Mouse (Mus musculus): Measurements from ENCODE around the gene Pgghg.
"Not testable (repeated sequence)": the region's sequence is repeated elsewhere in the genome, so short reads cannot be mapped to it uniquely, and the experiment has no call there.

The Pgghg gene

DNA sequence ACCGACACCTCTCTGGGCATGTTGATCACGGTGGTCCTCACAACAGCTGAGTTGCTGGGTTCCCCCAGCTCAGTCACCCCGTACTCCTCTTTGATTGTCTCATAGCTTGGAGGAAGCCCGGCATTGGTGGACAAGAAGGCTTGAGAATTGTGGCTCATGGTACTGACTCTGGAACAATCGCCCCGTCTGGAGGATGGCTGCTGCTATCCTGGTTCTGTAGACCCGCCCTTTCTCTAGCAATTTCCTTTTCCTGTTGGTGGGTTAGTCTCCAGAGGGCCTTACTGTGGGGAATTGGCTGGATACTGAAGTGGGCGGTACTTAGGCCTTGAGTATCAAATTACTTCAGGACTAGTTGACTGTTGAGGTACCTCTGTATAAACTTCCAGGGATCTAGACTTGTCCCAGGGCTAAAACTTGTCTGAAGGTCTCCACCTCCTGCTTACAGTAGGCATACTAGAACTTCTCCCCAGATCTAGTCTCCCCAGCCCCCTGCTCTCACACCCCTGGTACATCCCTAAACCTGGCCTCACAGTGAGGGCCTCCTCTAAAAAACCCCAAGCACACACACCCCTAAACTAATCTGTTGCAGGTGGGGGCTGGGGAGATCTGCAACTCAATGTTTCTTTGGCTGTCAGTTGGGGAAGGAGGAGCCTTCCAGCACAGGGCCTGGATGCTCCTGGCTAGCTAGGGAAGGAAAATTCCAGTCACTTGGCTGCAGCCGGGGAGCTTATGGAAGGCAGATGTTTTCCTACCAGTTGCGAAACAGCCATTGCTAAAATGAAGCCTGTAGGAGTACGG, 14.8 kb downstream of the Pgghg start, which contains the start of the genes Gm45717 and Ifitm2:
Gene Gm45717 (minus strand): TSS at position 180 of the 798 bp plus-strand sequence.
Gene Ifitm2 (minus strand): TSS at position 230 of the 798 bp plus-strand sequence.
- peak; percentile 40 for DNase-seq (ENCODE audit: low read depth, low spot score)

DNA sequence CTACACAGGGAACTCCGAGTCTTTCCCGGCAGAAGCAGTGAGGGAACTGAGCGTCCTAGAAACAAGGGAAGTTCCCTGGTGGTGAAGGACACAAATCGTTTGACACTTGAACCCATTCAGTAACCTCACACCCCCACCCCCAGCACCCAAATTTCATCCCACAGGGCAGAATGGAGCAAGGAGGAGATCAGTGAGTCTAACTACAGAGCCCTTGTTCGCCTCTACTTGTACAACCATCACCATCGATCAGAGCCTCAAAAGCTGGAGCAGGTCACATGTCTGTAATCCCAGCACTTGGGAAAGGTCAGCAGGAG, 15.3 kb downstream of the Pgghg start:
- DNase-seq (ENCODE audit: low read depth, low spot score), result no peak

DNA sequence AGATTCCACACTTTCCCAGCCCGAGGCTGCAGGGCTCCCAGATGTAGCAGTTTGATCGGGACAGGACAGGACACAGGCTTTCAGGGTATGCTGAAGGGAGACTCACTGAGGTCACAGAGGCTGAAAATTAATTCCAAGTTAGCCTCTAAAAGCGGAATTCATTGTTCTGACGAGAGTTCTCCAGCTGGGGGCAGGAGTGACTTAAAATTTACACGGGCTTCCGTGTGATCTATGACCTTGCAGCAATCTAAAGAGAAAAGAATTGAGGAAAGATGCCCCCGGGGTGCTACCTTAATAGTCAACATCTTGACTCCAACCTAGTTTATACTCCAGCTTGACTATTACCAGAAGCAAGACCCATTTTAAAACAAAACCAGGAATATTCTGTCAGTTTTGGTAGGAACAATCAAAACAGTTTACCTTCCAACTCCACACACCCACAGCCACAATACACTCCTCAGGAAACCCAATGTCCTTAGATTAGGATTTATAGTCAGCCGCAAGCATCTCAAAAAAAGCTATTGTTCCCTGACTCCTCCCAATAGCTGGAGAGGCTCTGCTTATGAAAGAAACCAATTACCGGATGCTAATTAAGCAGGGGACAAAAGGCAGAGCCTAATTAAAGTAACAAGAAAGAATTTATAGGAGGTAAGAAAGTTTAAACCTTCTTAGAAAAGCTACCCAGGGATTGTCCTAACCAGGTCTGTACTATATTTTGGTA, 18.1 kb downstream of the Pgghg start:
- peak; percentile 64 for DNase-seq (ENCODE audit: low read depth, low spot score)

GRCm38 (mm10) chr7:140960026-140960425, 18.8 kb downstream of the Pgghg start:
- no peak for DNase-seq (ENCODE audit: low read depth, low spot score)

DNA sequence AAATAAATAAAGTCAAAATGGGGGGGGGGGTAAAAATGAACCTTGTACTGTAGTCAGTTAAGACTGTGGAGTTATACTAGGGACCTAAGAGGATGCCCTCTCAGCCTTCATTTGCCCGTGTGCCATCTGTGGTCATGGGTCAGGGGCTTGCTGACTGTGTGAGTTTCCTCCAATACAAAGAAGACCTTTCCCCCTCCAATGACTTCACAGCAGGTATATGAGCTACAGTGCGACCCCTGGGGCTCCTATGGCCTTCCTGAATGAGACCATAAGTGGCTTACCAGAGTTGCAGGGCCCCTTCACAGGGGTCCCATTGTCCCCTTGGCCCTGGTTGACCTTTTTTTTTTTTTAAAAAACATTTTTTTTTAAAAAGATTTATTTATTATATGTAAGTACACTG, 20.2 kb downstream of the Pgghg start:
- no peak for DNase-seq (ENCODE audit: low read depth, low spot score)

DNA sequence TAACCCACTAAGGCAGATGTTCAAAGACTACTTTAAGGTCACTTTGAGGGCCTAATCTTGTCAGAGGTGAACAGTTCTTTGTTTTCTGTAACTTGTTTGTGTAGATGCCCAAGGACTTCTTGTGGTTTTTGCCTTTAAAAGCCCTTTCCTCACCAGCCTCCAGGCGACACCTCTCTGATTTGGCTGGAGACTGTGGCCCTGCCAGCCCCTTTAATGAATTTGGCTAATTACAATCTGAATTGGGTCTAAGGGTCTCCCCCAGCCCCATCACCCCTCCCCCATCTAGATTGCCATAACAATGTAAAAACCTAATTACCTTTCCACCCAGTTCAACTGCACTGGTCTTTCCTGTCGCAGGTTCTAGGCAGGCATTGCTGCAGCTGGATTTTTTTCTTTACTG, 21.5 kb downstream of the Pgghg start:
- DNase-seq (ENCODE audit: low read depth, low spot score), result no peak

DNA sequence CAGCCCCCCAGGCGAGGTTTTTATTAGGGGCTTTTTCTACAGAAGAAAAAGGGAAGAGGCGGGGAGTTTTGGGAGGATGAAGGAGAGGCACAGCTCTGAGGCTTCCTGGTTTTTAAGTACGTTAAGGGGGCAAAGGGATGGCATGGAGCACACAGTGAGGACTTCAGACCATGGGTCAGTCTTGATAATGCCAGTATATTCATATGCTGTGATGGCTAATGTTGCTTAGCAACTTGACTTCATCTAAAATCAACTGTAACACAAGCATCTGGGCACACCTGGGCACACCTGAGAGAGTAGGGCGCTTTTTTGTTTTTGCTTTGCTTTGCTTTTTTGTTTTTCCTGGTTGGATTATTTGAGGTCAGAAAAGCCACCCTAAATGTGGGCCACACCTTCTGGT, 25.7 kb downstream of the Pgghg start, which contains the start of gene Ifitm1:
Gene Ifitm1 (plus strand): TSS at position 301 of the 400 bp plus-strand sequence.
- no peak for DNase-seq (ENCODE audit: low read depth, low spot score)

GRCm38 (mm10) chr7:140967862-140968591, 26.8 kb downstream of the Pgghg start:
- DNase-seq (ENCODE audit: low read depth, low spot score), result no peak

DNA sequence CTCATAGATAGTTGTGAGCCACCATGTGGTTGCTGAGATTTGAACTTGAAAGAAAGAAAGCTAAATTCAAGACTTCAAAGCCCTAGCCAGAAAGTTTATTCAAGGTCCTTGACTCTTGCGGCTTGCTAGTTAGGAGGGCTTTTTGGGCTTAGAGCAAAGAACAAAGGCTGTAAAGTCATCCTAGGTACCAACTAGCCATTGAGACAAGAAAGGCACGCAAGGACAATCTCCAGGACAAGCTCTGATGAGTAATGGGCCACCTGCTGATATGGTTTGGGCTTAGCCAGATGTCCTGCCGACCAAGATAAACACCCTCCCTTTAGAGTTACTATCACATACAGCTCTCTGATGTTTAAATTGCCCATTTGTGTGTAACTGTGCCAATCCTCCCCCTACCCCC, 27.5 kb downstream of the Pgghg start:
- not testable (repeated sequence) for DNase-seq (ENCODE audit: low read depth, low spot score)

GRCm38 (mm10) chr7:140970931-140971330, 29.7 kb downstream of the Pgghg start:
- DNase-seq (ENCODE audit: low read depth, low spot score), result no peak

- DNase-seq (ENCODE audit: low read depth, low spot score), result no peak
Measured at GRCm38 (mm10) chr7:140971479-140972171, 30.4 kb downstream of the Pgghg start.

DNA sequence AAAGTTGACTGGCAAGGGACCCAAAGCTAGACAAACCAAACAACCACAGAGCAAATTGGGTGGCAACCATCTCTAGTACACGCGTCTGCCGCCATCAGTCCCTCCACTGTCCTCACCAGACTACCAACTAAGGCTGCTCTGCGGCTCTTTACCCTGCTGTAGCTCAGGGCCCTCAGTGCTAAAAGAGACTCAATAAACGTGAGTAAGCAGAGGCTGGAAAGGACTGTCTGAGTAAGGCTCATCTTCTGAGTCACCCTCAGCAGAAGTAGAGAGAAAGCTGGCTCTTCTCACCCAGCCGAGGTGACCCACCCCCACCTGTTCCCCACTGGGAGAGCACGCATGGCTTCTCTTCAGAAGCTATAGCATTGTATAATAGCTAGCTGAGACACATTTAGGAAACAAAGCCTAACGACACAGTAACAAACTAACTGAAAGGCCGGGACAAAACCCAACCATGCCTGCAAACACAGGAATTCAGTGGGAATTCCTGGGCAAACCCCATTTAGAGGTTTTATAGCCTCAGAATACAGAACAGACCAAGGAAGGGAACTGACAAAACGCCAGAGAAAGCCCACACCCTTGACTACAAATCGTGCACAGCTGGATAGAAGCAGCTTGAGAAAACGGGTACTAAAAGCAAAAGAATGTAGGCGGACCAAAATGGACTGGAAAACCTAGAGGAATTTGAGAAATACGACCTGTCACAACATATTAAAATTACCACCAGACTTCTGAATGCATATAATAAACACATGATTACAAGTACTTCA, 32.4 kb downstream of the Pgghg start:
- DNase-seq (ENCODE audit: low read depth, low spot score), result no peak

DNA sequence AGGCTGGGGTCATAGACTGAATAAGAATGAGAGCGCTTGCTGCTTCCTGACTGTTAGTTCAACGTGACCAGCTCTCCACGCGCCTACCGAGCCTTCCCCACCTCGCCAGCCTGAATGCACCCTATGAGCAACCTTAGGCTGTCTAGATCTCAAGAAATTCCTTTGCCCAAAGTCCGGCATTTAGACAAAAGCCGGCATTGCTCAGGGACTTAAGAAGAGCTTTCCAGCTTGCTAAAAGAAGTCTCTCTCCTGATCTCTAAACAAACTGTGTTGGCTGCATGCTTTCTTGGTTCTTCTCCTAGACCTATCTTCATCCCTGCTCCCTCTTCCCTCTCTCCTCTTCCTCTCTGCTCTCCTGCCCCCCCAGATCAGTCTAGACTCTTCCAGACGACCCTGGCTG, 33.7 kb downstream of the Pgghg start:
- DNase-seq (ENCODE audit: low read depth, low spot score), result no peak

DNA sequence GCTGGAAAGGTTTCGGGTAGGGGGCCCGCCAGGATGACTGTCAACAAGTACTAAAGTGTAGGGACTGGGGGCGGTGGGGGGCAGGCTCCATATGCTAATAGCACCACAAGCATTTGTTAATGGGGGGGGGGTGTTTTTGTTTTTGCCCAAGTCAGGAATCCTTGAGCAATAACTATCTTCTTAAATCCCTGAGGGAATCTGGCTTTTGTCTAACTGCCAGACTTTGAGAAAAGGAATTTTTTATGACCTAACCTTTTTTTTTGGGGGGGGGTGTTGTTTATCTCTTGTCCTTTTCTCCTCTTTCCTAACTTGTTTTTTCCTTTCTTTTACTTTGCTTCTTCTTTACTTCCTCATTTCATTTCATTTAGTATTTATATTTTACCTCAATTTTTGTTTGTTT, 34.3 kb downstream of the Pgghg start:
- DNase-seq (ENCODE audit: low read depth, low spot score), result no peak

GRCm38 (mm10) chr7:140976720-140977119, 35.5 kb downstream of the Pgghg start:
- not testable (repeated sequence) for DNase-seq (ENCODE audit: low read depth, low spot score)

DNA sequence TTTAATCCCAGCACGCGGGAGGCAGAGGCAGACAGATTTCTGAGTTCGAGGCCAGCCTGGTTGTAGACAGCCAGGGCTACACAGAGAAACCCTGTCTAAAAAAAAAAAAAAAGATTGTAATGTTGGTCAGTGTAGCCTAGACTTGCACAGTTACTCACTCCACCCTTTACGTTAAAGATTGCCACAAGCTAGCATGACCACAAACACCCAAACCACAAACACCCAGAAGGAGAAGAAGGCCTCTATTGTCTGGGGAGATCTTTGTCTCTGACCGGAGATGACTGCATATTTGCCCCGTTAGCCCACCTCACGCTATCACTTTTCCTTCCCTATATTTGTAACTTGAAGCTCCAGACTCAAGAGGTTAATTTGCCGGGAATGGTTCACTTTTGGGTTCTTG, 40.5 kb downstream of the Pgghg start:
- DNase-seq (ENCODE audit: low read depth, low spot score), result peak; percentile 74

DNA sequence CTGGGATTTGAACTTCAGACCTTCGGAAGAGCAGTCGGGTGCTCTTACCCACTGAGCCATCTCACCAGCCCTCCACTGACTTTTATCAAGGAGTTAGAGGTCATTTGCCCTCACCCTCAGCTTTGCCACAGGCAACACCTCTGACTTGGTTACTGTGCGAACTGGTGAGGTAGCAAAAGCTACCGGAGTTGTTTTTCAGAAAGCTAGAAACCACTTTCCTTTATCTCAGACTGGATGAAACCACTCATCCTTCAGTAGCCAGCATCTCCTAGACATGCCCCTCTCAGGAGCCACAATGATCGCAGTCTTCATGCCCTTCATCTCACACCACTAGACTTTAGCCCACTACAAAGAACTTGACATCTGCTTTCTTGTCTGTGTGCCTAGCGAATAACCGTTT, 41.8 kb downstream of the Pgghg start:
- DNase-seq (ENCODE audit: low read depth, low spot score), result peak; percentile 58

DNA sequence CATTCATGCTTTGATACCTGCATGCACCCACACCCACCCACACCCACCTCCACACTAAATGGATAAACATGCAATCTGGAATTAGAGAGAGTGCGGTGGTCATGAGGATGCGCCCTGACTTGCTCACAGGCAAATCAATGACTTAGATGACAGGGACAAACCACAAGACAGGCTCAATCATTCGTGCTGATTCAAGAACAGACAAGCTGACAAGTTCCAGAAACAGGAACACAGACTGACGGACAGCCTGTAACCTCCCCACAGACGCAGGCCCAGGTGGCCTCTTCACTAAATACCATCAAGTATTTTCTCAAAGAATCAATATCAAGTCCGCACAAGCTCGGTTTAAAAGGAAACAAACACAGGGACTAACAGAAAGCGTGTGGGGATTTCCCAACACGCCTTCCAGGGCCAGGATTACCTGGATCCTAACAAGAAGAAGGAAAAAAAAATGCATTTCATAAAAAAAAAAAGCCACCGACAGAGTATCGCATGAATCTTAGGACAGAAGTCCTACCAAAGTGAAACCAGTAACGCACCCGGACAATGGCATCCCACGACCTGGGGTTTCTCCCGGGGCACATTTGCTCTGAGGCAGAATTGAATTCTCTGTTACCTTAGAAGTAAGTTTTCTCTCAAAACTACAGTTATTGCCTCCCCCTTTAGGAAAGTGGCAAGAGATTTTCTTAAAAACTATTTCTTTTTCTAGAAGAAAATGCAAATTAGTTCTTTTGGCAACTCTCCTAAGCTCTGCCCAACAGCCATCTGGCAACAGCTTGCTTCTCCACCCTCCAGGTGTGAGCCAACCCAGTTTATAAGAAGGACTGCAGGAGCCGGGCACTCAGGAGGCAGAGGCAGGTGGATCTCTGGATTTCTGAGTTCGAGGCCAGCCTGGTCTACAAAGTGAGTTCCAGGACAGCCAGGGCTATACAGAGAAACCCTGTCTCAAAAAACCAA, 46.3 kb downstream of the Pgghg start:
- DNase-seq (ENCODE audit: low read depth, low spot score), result peak; percentile 44

DNA sequence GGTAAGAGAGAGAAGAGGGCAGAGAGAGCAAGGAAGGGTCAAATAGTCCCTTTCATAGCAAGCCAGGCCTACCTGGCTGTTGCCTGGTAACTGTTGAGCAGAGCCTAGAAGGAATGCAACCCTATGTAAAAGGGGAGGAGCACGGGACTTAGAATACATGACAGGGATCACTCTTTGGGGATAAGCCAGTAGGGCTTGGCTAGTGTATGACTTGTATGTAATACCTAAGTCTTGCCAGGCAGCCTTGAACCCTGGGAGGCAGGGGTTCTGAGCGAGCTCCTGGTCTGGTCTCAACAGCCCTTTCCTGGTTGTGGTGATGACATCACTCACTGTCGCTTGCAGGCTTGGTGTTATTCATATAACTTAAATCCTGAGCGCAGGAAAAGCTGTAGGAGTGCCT, 47.8 kb downstream of the Pgghg start:
- no peak for DNase-seq (ENCODE audit: low read depth, low spot score)

GRCm38 (mm10) chr7:140990185-140990584, 49.0 kb downstream of the Pgghg start:
- DNase-seq (ENCODE audit: low read depth, low spot score), result no peak
